Mouse (Mus musculus) kidney, adult 9 months (tissue): ENCODE measurements around the gene Stx16.

Experiments
- DNase-seq: peaks from one replicate; pipeline ENCODE4 v3.0.0; 2022

The Stx16 gene

DNA sequence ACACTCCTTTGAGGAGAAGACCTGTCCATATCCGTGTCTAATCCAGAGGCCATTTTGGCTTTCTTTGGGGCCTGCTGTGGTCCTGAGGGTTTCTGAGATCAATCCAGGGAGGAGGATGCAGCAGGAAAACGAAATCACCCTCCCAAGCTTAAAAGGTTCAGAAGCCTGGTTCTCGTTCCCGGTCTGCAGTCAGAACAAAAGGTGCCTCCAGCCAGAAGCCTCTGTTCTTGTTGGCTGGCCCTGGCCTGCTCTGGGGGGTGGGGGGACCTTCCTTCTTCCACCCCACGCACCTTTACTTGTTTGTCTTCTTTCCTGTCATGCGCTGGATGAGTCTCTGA lies 51.2 kb downstream of the Stx16 start:
- DNase-seq = no peak

DNA sequence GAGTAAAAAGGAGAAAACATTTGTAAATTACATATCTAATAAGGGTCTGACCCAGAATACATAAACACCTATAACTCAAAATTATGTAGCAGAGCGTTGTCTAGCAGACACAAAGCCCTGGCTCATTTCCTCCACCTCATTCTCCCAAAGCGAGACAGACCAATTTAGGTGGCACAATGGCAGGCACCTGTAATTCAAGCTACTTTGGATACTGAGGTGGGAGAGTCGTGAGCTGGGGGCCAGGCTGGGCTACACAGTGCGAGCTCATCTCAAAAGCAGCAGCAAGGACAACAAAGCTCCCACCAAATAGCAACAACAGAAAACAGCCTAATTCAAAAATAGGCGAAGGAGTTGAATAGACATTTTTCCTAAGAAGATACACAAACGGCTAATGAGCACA lies 52.8 kb downstream of the Stx16 start:
- no peak for DNase-seq

DNA sequence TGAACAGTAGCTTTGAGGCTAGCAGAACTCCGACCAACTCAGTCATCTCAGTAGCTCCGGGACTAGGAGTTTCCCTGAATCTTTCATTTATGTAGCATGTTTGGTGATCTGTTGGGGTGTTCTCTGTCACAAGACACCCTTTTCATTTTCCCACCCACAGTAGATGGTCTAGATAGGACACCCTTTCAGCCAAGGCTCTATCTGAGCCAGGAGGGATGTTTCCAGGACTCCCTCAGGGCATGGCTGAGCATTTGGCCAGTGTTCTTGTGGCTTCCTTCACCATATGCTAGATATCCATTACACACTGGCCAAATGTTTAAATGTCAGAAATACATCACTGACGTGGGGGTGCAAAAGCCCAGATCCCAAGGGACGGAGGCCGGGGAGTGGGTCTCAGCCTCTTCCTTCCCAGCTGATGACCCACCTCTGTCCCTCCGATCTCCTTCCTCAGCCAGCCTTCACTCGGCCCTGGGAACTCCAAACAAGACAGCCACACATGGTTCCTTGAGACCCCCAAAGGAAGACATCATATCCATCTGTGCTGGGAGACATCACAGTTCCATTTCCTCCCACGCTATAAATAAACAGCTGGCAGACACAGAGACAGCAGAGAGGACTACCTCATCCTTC lies 54.5 kb downstream of the Stx16 start:
- DNase-seq = no peak

DNA sequence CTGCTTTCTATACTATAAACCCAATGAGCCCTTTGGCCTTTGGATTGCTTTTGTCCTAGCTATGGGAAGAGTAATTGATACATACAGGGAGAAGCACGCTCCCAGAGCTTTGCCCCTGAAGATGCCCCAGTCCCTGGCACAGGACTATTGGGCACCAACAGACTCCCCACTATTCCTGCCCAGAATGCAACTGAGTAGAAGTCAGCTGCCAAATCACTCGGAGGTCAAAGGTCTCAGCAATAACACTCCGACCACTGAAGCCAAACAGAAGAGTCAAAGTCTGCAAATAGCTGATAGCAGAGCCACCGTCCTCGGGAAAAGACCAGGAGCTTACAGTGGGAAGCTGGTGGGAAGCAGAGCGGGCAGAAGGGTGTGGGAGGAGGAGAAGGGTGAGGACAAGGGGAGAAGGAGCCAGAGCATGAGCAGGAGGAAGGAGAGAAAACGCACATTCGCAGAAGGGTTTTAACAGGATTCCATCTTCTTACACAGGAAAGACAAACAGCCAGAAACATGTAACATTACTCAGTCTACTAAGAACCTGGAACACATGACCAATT lies 56.4 kb downstream of the Stx16 start:
- no peak for DNase-seq
